Mouse (Mus musculus) CH12F3 (cell line): ENCODE measurements around the gene Serpinb1c.

ENCODE experiments used
- in situ Hi-C: fragments of 300-500 bp; cut with MboI; formaldehyde crosslinking; loops from 2 replicates; pipeline ENCODE4 v1.14.3; 2020; ENCODE audit warnings: low sequenced_read_pairs

The Serpinb1c gene

GRCm38 (mm10) chr13:32867030-32867429 lies 31.0 kb downstream of the Serpinb1c start:
- in situ Hi-C loops = loop anchor here (25.0 kb wide), 1 partner anchor 1020 kb away; no protein-coding TSS in a partner anchor

- in situ Hi-C loops = loop anchor here (25.0 kb wide), 1 partner anchor 1021 kb away; no protein-coding TSS in a partner anchor
Measured at GRCm38 (mm10) chr13:32866484-32866883, 31.5 kb downstream of the Serpinb1c start.

DNA sequence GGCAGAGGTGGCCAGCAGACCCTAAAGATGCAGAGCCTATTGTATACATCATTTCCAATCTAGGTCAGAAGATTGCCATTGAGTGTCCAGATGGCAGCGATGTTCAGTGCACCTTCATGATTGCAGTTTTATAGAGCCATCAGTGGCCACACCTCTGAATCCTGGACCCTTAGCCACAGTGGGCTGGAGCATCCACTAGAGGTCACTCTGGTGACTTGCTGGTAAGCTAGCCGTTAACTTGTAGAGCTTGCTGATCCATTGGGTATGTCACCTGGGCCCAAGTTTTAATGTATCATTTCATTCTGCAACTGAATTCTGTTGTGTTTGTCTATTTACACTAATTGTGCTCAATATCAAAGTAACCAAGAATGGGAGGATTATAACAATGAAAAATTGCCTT lies 32.4 kb downstream of the Serpinb1c start:
- in situ Hi-C loops = loop anchor here (25.0 kb wide), 1 partner anchor 1022 kb away; no protein-coding TSS in a partner anchor

DNA sequence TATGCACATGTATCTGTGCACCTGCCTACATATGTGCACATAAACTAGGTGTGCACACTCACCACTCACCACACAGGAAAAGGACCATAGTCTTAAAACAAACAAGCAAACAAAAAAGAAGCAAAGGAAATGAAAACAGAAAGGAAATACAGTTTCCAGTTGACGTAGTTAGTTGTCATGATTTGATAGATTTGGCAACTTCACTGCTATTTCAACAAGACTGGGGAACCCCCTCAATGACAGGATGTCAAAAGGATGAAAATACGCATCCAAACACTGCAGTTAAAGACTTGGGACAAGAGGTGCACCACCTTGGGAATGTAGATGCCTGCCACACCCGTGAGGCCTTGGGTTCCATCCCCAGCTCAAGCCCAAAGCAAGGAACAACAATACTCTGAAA lies 33.5 kb downstream of the Serpinb1c start:
- in situ Hi-C loops = loop anchor here (25.0 kb wide), 1 partner anchor 1023 kb away; no protein-coding TSS in a partner anchor

- in situ Hi-C loops = loop anchor here (25.0 kb wide), 1 partner anchor 1024 kb away; no protein-coding TSS in a partner anchor
Measured at GRCm38 (mm10) chr13:32863456-32863855, 34.6 kb downstream of the Serpinb1c start.

- in situ Hi-C loops = loop anchor here (25.0 kb wide), 1 partner anchor 1026 kb away; no protein-coding TSS in a partner anchor
Measured at GRCm38 (mm10) chr13:32860821-32861220, 37.2 kb downstream of the Serpinb1c start.

DNA sequence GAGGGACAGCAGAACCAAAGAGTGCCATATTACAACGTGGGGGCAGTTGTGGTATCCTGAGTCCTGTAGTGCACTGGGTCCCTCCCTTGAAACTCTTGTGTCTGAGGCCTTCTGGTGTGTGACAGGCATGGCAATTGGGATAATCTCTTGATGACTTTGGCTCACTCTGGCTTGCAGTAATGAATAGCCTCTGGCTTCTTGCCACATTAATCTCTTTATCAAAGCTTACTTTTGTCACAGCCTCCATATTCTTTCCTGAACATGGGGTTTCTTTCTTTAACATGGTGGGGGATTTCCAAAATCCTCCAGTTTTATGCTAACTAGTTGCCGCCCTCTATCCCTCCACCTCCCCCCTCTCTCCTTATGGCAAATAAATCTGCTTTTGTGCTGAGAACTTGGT lies 44.9 kb downstream of the Serpinb1c start:
- in situ Hi-C loops = loop anchor here (25.0 kb wide), 1 partner anchor 1034 kb away; no protein-coding TSS in a partner anchor

DNA sequence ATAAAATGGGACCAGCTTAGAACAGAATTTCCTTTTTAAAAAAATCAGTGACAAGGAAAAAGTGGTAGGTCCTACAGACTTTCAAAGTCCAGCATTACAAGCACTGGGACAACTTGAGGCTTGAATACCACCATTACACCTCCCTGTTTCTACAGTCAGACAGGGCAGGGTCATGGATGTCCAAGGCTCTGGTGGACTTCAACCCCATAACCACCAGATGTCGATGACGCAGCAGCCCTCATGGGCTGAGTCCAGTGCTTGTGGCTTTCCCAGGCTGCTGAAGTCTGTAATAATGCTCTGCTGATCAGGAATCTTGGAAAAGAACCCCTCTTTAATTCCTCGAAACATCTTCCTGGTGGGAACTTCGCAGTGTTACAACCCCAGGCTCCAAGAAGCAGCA lies 45.5 kb downstream of the Serpinb1c start:
- in situ Hi-C loops = loop anchor here (25.0 kb wide), 1 partner anchor 1035 kb away; no protein-coding TSS in a partner anchor

- in situ Hi-C loops = loop anchor here (25.0 kb wide), 1 partner anchor 1035 kb away; no protein-coding TSS in a partner anchor
Measured at GRCm38 (mm10) chr13:32851967-32852366, 46.0 kb downstream of the Serpinb1c start.

DNA sequence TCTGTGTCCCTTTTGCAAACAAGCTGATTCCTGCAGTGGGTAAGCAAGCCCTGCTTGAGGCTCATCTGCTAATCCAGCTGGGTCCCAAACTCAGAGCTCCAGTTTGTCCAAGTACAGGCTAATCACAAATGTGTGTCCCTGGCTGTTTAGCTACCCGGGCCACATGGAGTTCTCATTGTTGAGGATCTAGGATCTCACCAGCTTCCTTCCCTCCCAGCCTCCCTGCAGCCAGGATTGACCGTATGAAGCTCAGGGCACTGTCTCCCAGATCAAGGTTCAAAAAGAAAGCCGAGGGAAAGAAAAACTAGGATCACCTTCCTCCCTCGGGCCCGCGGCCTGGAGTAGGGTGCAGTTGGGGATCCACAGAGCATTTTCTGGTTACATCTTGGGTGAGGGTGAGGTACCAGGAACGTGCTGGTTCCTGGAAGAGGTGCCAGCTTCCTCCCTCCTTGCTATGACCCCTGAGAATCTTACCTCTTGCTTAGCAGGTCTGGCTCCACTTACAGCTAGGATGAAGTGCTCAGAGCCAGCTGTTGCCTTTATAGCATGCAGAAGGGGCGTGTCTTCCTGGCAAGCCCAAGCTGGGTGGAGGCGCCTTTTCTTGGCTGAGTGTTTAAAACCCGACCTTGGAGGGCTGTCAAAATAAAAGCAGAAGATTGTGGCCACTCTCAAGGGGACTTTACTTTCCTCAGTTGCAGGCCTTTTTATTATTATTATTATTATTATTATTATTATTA lies 47.2 kb downstream of the Serpinb1c start, which contains the start of gene Serpinb1a:
Serpinb1a (minus strand) TSS at position 518 of the 737 bp plus-strand sequence.
- in situ Hi-C loops = loop anchor here (25.0 kb wide), 1 partner anchor 1036 kb away; no protein-coding TSS in a partner anchor

GRCm38 (mm10) chr13:32850156-32850555 lies 47.9 kb downstream of the Serpinb1c start:
- in situ Hi-C loops = loop anchor here (25.0 kb wide), 1 partner anchor 1037 kb away; no protein-coding TSS in a partner anchor

DNA sequence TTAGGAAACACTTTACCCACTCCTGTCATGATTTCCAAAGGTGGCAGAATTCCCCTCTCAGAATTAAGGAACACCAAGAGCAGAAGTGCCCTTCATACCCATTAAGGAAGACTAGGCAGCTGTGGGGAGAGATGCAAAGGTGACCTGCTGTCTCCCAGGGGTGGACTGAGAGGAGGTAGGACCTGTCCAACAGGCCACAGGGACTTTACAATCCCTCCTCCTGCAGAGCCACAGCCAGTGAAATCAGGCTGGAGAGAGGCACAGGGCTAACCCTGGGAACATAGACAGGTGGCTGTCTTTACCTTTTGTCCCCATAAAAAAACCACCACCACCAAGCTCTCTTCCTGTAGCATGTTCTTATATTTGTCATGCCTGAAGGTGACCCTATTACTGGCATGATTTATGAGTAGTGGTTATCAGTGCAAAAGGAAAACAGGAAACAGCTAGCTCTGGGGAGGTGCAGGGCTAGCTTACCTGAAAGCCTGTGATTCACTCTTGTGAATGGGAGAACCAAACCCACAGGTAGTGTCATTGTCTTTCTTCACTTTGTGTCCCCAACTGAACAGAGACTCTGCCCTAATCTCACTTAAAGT lies 48.4 kb downstream of the Serpinb1c start:
- in situ Hi-C loops = loop anchor here (25.0 kb wide), 1 partner anchor 1038 kb away; no protein-coding TSS in a partner anchor

DNA sequence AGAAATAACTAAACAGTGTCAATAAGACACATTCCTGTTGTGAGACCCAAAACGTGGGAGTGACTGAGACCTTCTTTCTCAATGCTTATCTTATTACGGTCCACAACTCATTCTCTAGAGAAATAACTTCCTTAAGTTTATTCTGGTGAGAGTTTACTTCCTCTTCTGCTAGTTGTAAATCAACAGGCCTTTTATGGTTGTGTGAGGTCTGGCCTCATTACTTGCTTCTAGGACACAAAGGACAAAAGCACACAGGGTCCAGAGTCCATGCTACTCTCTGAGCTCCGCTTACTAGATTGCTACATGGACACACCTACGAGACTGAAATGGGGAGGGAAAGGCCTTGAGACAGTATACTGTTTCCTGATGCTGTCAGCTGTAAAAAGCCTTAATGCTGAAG lies 48.9 kb downstream of the Serpinb1c start:
- in situ Hi-C loops = no loop called here

- in situ Hi-C loops = no loop called here
Measured at GRCm38 (mm10) chr13:32846221-32846620, 51.8 kb downstream of the Serpinb1c start.

- in situ Hi-C loops = no loop called here
Measured at GRCm38 (mm10) chr13:32841349-32841748, 56.7 kb downstream of the Serpinb1c start.

DNA sequence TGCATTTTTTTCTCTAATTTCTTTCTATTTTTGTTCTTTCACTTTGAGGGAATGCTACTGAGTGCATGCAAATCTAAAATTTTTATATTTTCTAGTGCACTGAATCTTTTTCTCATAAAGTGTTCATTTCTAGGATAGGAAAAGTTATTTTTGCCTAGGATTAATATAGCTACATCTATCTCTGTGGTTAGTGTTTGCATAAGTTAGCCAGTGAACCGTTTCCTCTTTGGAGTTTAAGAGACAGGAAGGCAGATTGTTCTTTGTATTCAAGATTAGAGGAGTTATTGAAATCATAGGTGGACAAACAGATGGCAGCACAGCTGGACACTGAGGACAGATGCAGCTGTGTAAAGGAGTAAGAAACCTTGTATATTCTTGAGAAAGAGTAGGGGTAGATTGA lies 58.7 kb downstream of the Serpinb1c start:
- in situ Hi-C loops = no loop called here

- in situ Hi-C loops = no loop called here
Measured at GRCm38 (mm10) chr13:32834513-32834912, 63.5 kb downstream of the Serpinb1c start.

- in situ Hi-C loops = no loop called here
Measured at GRCm38 (mm10) chr13:32833237-32833636, 64.8 kb downstream of the Serpinb1c start.

- in situ Hi-C loops = no loop called here
Measured at GRCm38 (mm10) chr13:32832776-32833175, 65.2 kb downstream of the Serpinb1c start.

- in situ Hi-C loops = no loop called here
Measured at GRCm38 (mm10) chr13:32831505-32832273, 66.3 kb downstream of the Serpinb1c start.
